ENCODE assay signal across 15 mouse cellular contexts in the genomic region with DNA sequence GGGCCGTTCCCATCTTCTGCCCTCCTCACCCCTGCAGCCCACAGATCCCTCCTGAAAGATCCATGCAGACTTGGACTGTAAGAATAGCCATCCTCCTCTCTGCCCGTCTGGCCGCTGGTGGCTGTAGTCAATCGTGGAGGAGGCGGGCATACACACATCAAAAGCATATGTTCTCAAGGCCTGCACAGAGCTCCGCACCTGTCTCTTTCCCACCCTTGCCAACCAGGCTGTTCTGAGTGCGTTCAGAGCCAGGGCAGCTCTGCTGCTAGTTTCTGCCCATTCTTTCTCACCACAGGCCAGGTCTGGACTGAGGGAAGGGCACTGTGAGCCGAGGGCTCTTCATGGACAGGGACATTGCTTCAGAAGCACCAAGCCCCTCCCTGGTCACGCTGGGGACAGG. TPM values are rescaled to one million over a fixed set of nuclear protein-coding genes. Genes with fewer than 3 reads are reported as not detected.
DNase-seq lines count a peak whose midpoint lies in the region; ATAC-seq lines count a peak whose summit lies in the region.
"Had no signal": no experiment of that assay in that cellular context is flagged by ENCODE, and none has a peak within 500 bp of the region (broad histone marks: within the 10 kb centered on the region; RNA-seq: fewer than 3 reads in every experiment).

No protein-coding gene starts in this region.

- no peaks in the 10 kb centered on the region for H3K36me3 ChIP-seq in embryonic facial prominence, embryonic 14.5 days (ENCODE audit: control insufficient read depth, insufficient read depth, low read length)
- no peaks in the 10 kb centered on the region for H3K36me3 ChIP-seq in embryonic facial prominence, embryonic 10.5 days (replicated peaks)

- 0 out of 2 replicates have a peak, but pooled peaks have one; percentile 8 for ATAC-seq in embryonic facial prominence, embryonic 14.5 days (ENCODE audit: low read depth)

- 63% methylated on average over 9 of the region's 9 CpGs for WGBS in embryonic facial prominence, embryonic 14.5 days
- 79% methylated on average over 9 of the region's 9 CpGs for WGBS in embryonic facial prominence, embryonic 10.5 days

- DNase-seq in embryonic facial prominence, embryonic 14.5 days (ENCODE audit: low spot score): no peak
- DNase-seq in embryonic facial prominence, embryonic 10.5 days (ENCODE audit: low spot score): no peak
- peak; percentile 11 to 28 for DNase-seq in right cerebral cortex, adult 2 months (ENCODE audit: low spot score in 2 of 2)
- no peak for DNase-seq in right cerebral cortex, adult 18-20 months
- DNase-seq in cerebellum, postnatal 25 days: peak; percentile 64 to 66
- DNase-seq in left cerebral cortex, postnatal 36 days (ENCODE audit: low spot score in 2 of 2): peak; percentile 11 to 19
- no peak for DNase-seq in embryo, embryonic 9.5 days (ENCODE audit: extremely low spot score)
- DNase-seq in urinary bladder, postnatal 25 days (ENCODE audit: low spot score): no peak
- DNase-seq: adrenal gland, adult 2 months; heart, adult 18-20 months; heart, postnatal 14 days; kidney, adult 18-20 months; lung, adult 18-20 months had no signal

- no peak overlapping the region for H3K4me3 ChIP-seq in embryonic facial prominence, embryonic 14.5 days (ENCODE audit: low read depth, low read length)
- no peak overlapping the region for H3K4me3 ChIP-seq in embryonic facial prominence, embryonic 10.5 days
- H3K4me3 ChIP-seq: layer of hippocampus, adult 2 months; megakaryocyte, embryonic 14.5 days had no signal

- no peak overlapping the region for H3K9ac ChIP-seq in embryonic facial prominence, embryonic 14.5 days (ENCODE audit: low read depth, low read length)

- intact Hi-C loops in left cerebral cortex, postnatal 36 days (cut with DNase I): no loop called here

- H3K4me1 ChIP-seq in embryonic facial prominence, embryonic 14.5 days (ENCODE audit: control insufficient read depth, insufficient read depth, low read length): no peaks in the 10 kb centered on the region; the same call in 1 of the 2 replicates
- peaks cover 10% of the 10 kb centered on the region for H3K4me1 ChIP-seq in embryonic facial prominence, embryonic 10.5 days

- peaks cover 6% of the 10 kb centered on the region; the same call in 1 of the 2 replicates for H3K9me3 ChIP-seq in embryonic facial prominence, embryonic 14.5 days (ENCODE audit: control insufficient read depth, low read length)
- H3K9me3 ChIP-seq in embryonic facial prominence, embryonic 10.5 days: peaks cover 8% of the 10 kb centered on the region

- no peak overlapping the region for H3K27ac ChIP-seq in embryonic facial prominence, embryonic 14.5 days (replicated peaks; ENCODE audit: low read depth, low read length)
- no peak overlapping the region for H3K27ac ChIP-seq in embryonic facial prominence, embryonic 10.5 days (replicated peaks)
- H3K27ac ChIP-seq: layer of hippocampus, adult 2 months had no signal

- H3K27me3 ChIP-seq in embryonic facial prominence, embryonic 14.5 days (replicated peaks; ENCODE audit: control insufficient read depth, insufficient read depth, low read length): no peaks in the 10 kb centered on the region
- peaks cover 10% of the 10 kb centered on the region; the same call in 1 of the 2 replicates for H3K27me3 ChIP-seq in embryonic facial prominence, embryonic 10.5 days (replicated peaks; ENCODE audit: low read depth, poor library complexity, severe bottlenecking)

- H3K4me2 ChIP-seq in embryonic facial prominence, embryonic 14.5 days (ENCODE audit: low read depth, low read length): no peak overlapping the region

RNA-seq across cellular contexts. Expression of a gene that starts 2.2 kb away (rescaled TPM):
- polyA plus RNA-seq in embryonic facial prominence, embryonic 14.5 days (2014; fragmentation: Nextera tagmentation; extraction: Ambion mirVana): 0.33 and 0.35 TPM in 2 replicates
- 0.07 TPM in 1 of 2 replicates, not detected in the other for polyA plus RNA-seq in embryonic facial prominence, embryonic 10.5 days (2016; fragmentation: Nextera tagmentation; extraction: Ambion mirVana)
- total RNA-seq in left cerebral cortex, postnatal 36 days (2021): under 1 TPM; 0.12 to 0.20 TPM

RNA-seq across cellular contexts. Expression of a gene that starts 29.3 kb away (rescaled TPM):
- 9.9 and 10.2 TPM in 2 replicates for polyA plus RNA-seq in embryonic facial prominence, embryonic 14.5 days (2014; fragmentation: Nextera tagmentation; extraction: Ambion mirVana)
- polyA plus RNA-seq in embryonic facial prominence, embryonic 10.5 days (2016; fragmentation: Nextera tagmentation; extraction: Ambion mirVana): not detected in 2 replicates
- 1 to 10 TPM; 1.5 to 1.8 TPM for total RNA-seq in left cerebral cortex, postnatal 36 days (2021)

RNA-seq across cellular contexts. Expression of a gene that starts 44.1 kb away (rescaled TPM):
- 1.1 TPM in 2 replicates for polyA plus RNA-seq in embryonic facial prominence, embryonic 14.5 days (2014; fragmentation: Nextera tagmentation; extraction: Ambion mirVana)
- polyA plus RNA-seq in embryonic facial prominence, embryonic 10.5 days (2016; fragmentation: Nextera tagmentation; extraction: Ambion mirVana): 1.0 and 1.1 TPM in 2 replicates
- under 1 TPM; 0.20 to 0.36 TPM for total RNA-seq in left cerebral cortex, postnatal 36 days (2021)

Comparison
In these comparisons a context has a peak if more than half of its experiments do, and no peak if none do; other contexts are left out.
1. DNase-seq: peak in right cerebral cortex, adult 2 months (2 of 2), cerebellum, postnatal 25 days (2 of 2) and left cerebral cortex, postnatal 36 days (2 of 2); none in embryonic facial prominence, embryonic 14.5 days (single experiment), embryonic facial prominence, embryonic 10.5 days (single experiment), right cerebral cortex, adult 18-20 months (single experiment), embryo, embryonic 9.5 days (single experiment) and urinary bladder, postnatal 25 days (single experiment).
2. RNA of a gene that starts 29.3 kb away (polyA plus RNA-seq): 9.9 to 10.2 TPM in embryonic facial prominence, embryonic 14.5 days; not detected in embryonic facial prominence, embryonic 10.5 days; every median in the first group is over 10 times any median in the second.